Mouse (Mus musculus) MEL (cell line): ENCODE data around the gene Oscar. TPM values are rescaled to one million over a fixed set of nuclear protein-coding genes. Genes with fewer than 3 reads are reported as not detected.

Experiments
- DNase-seq: peaks from one replicate; pipeline ENCODE4 v3.0.0; 2011; ENCODE audit warnings: low read depth, low spot score
- H3K27ac ChIP-seq: 2 replicates; pipeline ENCODE4 v1.5.1; 2012; ENCODE audit warnings: low read depth, mild to moderate bottlenecking, control low read depth, low read length, moderate library complexity; ENCODE audit not compliant: control insufficient read depth
- H3K27me3 ChIP-seq, 2 experiments: fragments of 150-350 bp in 1 of 2; sonication (generic) in 1 of 2; 2 replicates each; pipeline ENCODE4 v1.6.1; 2012; ENCODE audit warnings: low read length in 2 of 2, mild to moderate bottlenecking in 2 of 2, improper control_type of control experiment in 1 of 2, moderate library complexity in 1 of 2; ENCODE audit not compliant: insufficient read depth in 2 of 2, control insufficient read depth in 1 of 2
- H3K36me3 ChIP-seq, 2 experiments: 2 replicates each; pipeline ENCODE4 v1.6.1; 2012 to 2014; ENCODE audit warnings: low read length in 2 of 2, improper control_type of control experiment in 1 of 2, inconsistent platforms in 1 of 2, mild to moderate bottlenecking in 1 of 2; ENCODE audit not compliant: insufficient read depth in 2 of 2, control insufficient read depth in 1 of 2
- H3K4me1 ChIP-seq, 2 experiments: fragments of 150-350 bp in 1 of 2; sonication (generic) in 1 of 2; 2 replicates each; pipeline ENCODE4 v1.6.1; 2012; ENCODE audit warnings: low read length in 2 of 2, improper control_type of control experiment in 1 of 2, mild to moderate bottlenecking in 1 of 2; ENCODE audit not compliant: insufficient read depth in 2 of 2, control insufficient read depth in 1 of 2
- H3K4me3 ChIP-seq, 2 experiments: fragments of 150-350 bp in 1 of 2; sonication (generic) in 1 of 2; 2 replicates each; pipeline ENCODE4 v1.5.1; 2012; ENCODE audit warnings: low read depth in 2 of 2, low read length in 2 of 2, mild to moderate bottlenecking in 2 of 2, moderate library complexity in 2 of 2, control low read depth in 1 of 2, improper control_type of control experiment in 1 of 2; ENCODE audit not compliant: control insufficient read depth in 1 of 2, insufficient read depth in 1 of 2
- H3K79me2 ChIP-seq: 2 replicates; pipeline ENCODE4 v1.6.1; 2012; ENCODE audit warnings: mild to moderate bottlenecking, low read length, moderate library complexity; ENCODE audit not compliant: control insufficient read depth, poor library complexity, insufficient read depth
- H3K9ac ChIP-seq: 2 replicates; pipeline ENCODE4 v1.6.1; 2012; ENCODE audit warnings: low read depth, mild to moderate bottlenecking, control low read depth, low read length, moderate library complexity; ENCODE audit not compliant: control insufficient read depth, poor library complexity, severe bottlenecking
- H3K9me3 ChIP-seq: fragments of 150-350 bp; sonication (generic); replicated peaks from 2 replicates; pipeline ENCODE4 v1.6.1; 2012; ENCODE audit warnings: mild to moderate bottlenecking, low read length, improper control_type of control experiment, moderate library complexity; ENCODE audit not compliant: insufficient read depth
- BHLHE40 ChIP-seq: IDR thresholded peaks from 2 replicates; pipeline ENCODE4 v1.6.1; 2012; ENCODE audit warnings: low read depth, mild to moderate bottlenecking, inconsistent platforms, low read length, improper control_type of control experiment, borderline replicate concordance
- CHD1 ChIP-seq: IDR thresholded peaks from 2 replicates; pipeline ENCODE4 v1.6.1; 2012; ENCODE audit warnings: low read depth, mild to moderate bottlenecking, inconsistent platforms, low read length, improper control_type of control experiment
- CTCF ChIP-seq, 3 experiments: IDR thresholded peaks in 2 of 3; conservative IDR thresholded peaks in 1 of 3; 2 replicates each; pipeline ENCODE4 v1.5.1; 2011 to 2012; ENCODE audit warnings: low read length in 3 of 3, low read depth in 2 of 3, mild to moderate bottlenecking in 2 of 3, improper control_type of control experiment in 1 of 3, inconsistent platforms in 1 of 3, mixed read lengths in 1 of 3, moderate library complexity in 1 of 3; ENCODE audit not compliant: control insufficient read depth in 1 of 3, insufficient read depth in 1 of 3, poor library complexity in 1 of 3, severe bottlenecking in 1 of 3
- ELF1 ChIP-seq: IDR thresholded peaks from 2 replicates; pipeline ENCODE4 v1.6.1; 2014; ENCODE audit warnings: low read depth, mild to moderate bottlenecking, inconsistent platforms, low read length, improper control_type of control experiment, moderate library complexity
- ETS1 ChIP-seq: IDR thresholded peaks from 2 replicates; pipeline ENCODE4 v1.6.1; 2012; ENCODE audit warnings: low read depth, mild to moderate bottlenecking, inconsistent platforms, low read length, improper control_type of control experiment, moderate library complexity
- HCFC1 ChIP-seq: IDR thresholded peaks from 2 replicates; pipeline ENCODE4 v1.6.1; 2012; ENCODE audit warnings: low read depth, mild to moderate bottlenecking, inconsistent platforms, low read length, improper control_type of control experiment, moderate library complexity
- JUND ChIP-seq: IDR thresholded peaks from 2 replicates; pipeline ENCODE4 v1.6.1; 2011; ENCODE audit warnings: low read depth, mild to moderate bottlenecking, improper control_type of control experiment, low read length
- MAX ChIP-seq: IDR thresholded peaks from 2 replicates; pipeline ENCODE4 v1.6.1; 2011; ENCODE audit warnings: low read length, improper control_type of control experiment
- MXI1 ChIP-seq: IDR thresholded peaks from 2 replicates; pipeline ENCODE4 v1.6.1; 2011; ENCODE audit warnings: mild to moderate bottlenecking, low read depth, low read length, improper control_type of control experiment
- NELFE ChIP-seq: IDR thresholded peaks from 2 replicates; pipeline ENCODE4 v1.6.1; 2011; ENCODE audit warnings: low read depth, low read length, improper control_type of control experiment
- NRF1 ChIP-seq: IDR thresholded peaks from 2 replicates; pipeline ENCODE4 v1.6.1; 2014; ENCODE audit warnings: low read depth, mild to moderate bottlenecking, inconsistent platforms, low read length, improper control_type of control experiment, moderate library complexity; ENCODE audit not compliant: poor library complexity, insufficient read depth, severe bottlenecking
- POLR2A ChIP-seq, 2 experiments: IDR thresholded peaks; 2 replicates each; pipeline ENCODE4 v1.6.1; 2011 to 2012; ENCODE audit warnings: low read length in 2 of 2, mild to moderate bottlenecking in 2 of 2, control low read depth in 1 of 2, improper control_type of control experiment in 1 of 2, low read depth in 1 of 2, moderate library complexity in 1 of 2; ENCODE audit not compliant: control insufficient read depth in 1 of 2, insufficient read depth in 1 of 2, poor library complexity in 1 of 2
- POLR2AphosphoS5 ChIP-seq: IDR thresholded peaks from 2 replicates; pipeline ENCODE4 v1.6.1; 2012; ENCODE audit warnings: low read depth, borderline replicate concordance, mild to moderate bottlenecking, inconsistent platforms, low read length, moderate library complexity, mixed read lengths
- RAD21 ChIP-seq: IDR thresholded peaks from 2 replicates; pipeline ENCODE4 v1.6.1; 2011; ENCODE audit warnings: mild to moderate bottlenecking, low read depth, low read length, improper control_type of control experiment
- SIN3A ChIP-seq: IDR thresholded peaks from 2 replicates; pipeline ENCODE4 v1.6.1; 2012; ENCODE audit warnings: low read length, improper control_type of control experiment, inconsistent platforms
- TAL1 ChIP-seq: IDR thresholded peaks from 2 replicates; pipeline ENCODE4 v1.6.1; 2012; ENCODE audit warnings: mild to moderate bottlenecking, inconsistent platforms, low read length, moderate library complexity, mixed read lengths
- UBTF ChIP-seq: IDR thresholded peaks from 2 replicates; pipeline ENCODE4 v1.6.1; 2012; ENCODE audit warnings: low read depth, mild to moderate bottlenecking, inconsistent platforms, low read length, improper control_type of control experiment, moderate library complexity, borderline replicate concordance; ENCODE audit not compliant: insufficient read depth
- USF1 ChIP-seq: IDR thresholded peaks from 2 replicates; pipeline ENCODE4 v1.6.1; 2014; ENCODE audit warnings: low read depth, mild to moderate bottlenecking, inconsistent platforms, low read length, improper control_type of control experiment, moderate library complexity
- USF2 ChIP-seq, 2 experiments: IDR thresholded peaks; 2 replicates each; pipeline ENCODE4 v1.6.1; 2011 to 2012; ENCODE audit warnings: improper control_type of control experiment in 2 of 2, low read length in 2 of 2, borderline replicate concordance in 1 of 2, inconsistent platforms in 1 of 2, low read depth in 1 of 2, mild to moderate bottlenecking in 1 of 2; ENCODE audit not compliant: insufficient read depth in 1 of 2
- ZC3H11A ChIP-seq: IDR thresholded peaks from 2 replicates; pipeline ENCODE4 v1.6.1; 2012; ENCODE audit warnings: low read depth, mild to moderate bottlenecking, inconsistent platforms, low read length, improper control_type of control experiment
- ZKSCAN1 ChIP-seq: IDR thresholded peaks from 2 replicates; pipeline ENCODE4 v1.6.1; 2012; ENCODE audit warnings: low read depth, mild to moderate bottlenecking, inconsistent platforms, low read length, improper control_type of control experiment, moderate library complexity
- ZMIZ1 ChIP-seq: IDR thresholded peaks from 2 replicates; pipeline ENCODE4 v1.6.1; 2012; ENCODE audit warnings: low read depth, mild to moderate bottlenecking, inconsistent platforms, low read length, improper control_type of control experiment, moderate library complexity
- ZNF384 ChIP-seq: IDR thresholded peaks from 2 replicates; pipeline ENCODE4 v1.6.1; 2012; ENCODE audit warnings: low read depth, mild to moderate bottlenecking, inconsistent platforms, low read length, improper control_type of control experiment
- polyA plus RNA-seq, 2 experiments: library from polyadenylated mRNA; stranded (reverse) in 1 of 2; unstranded in 1 of 2; fragments of >175 nt in 1 of 2; fragments of >200 nt in 1 of 2; gene quantifications; 2 replicates each; pipeline versions ENCODE4 v1.2.1 to v1.2.4; 2012; ENCODE audit warnings: low replicate concordance in 2 of 2, low read depth in 1 of 2; ENCODE audit not compliant: insufficient read length in 2 of 2, insufficient read depth in 1 of 2, missing spikeins in 1 of 2
- total RNA-seq: library from RNA; depleted of rRNA; stranded (reverse); fragments of 300-350 nt; gene quantifications from 2 replicates; pipeline ENCODE4 v1.2.3, GENCODE M21; 2012

Oscar gene
- total and polyA plus RNA-seq, 3 experiments = not detected

- Histone ChIP-seq H3K9me3 (no peaks in the 10 kb centered on the region), H3K36me3 (no peaks in the 10 kb centered on the region), H3K4me1 (no peaks in the 10 kb centered on the region), H3K27ac (no peak overlapping the region), H3K9ac (no peak overlapping the region), H3K27me3 (0 out of 4 replicates have a peak, but pooled peaks cover 0 to under 1% of the 10 kb centered on the region in 2 experiments), H3K79me2 (no peaks in the 10 kb centered on the region)
- no peak for DNase-seq
- TF ChIP-seq RAD21 = no peak
- no peak for TF ChIP-seq ZNF384
- TF ChIP-seq ZKSCAN1 = no peak
- TF ChIP-seq ELF1 = no peak
- no peak for TF ChIP-seq SIN3A
- no peak for TF ChIP-seq USF2 (IDR thresholded peaks at IDR 0.05; ENCODE audit: borderline replicate concordance in 1 of 2, insufficient read depth in 1 of 2, low read depth in 1 of 2, low read length in 2 of 2)
- TF ChIP-seq, all 39 proteins: peak for 0
- no peak overlapping the region for H3K4me3 ChIP-seq
Observed at GRCm38 (mm10) chr7:3608668-3609067, 7.3 kb downstream of the Oscar start.

GRCm38 (mm10) chr7:3607391-3607790, 8.6 kb downstream of the Oscar start:
- Histone ChIP-seq H3K27me3 (0 out of 4 replicates have a peak, but pooled peaks cover 0 to 2% of the 10 kb centered on the region in 2 experiments), H3K9me3 (no peaks in the 10 kb centered on the region), H3K4me3 (no peak overlapping the region), H3K27ac (no peak overlapping the region), H3K4me1 (no peaks in the 10 kb centered on the region), H3K9ac (no peak overlapping the region)
- no peak for TF ChIP-seq ZMIZ1
- no peak for TF ChIP-seq POLR2A (IDR thresholded peaks at IDR 0.05; ENCODE audit: control insufficient read depth in 1 of 2, insufficient read depth in 1 of 2, low read depth in 1 of 2, low read length in 2 of 2, poor library complexity in 1 of 2)
- no peak for TF ChIP-seq USF1
- TF ChIP-seq ZC3H11A = no peak
- no peak for TF ChIP-seq NELFE
- no peak for TF ChIP-seq CHD1
- no peak for TF ChIP-seq MXI1
- TF ChIP-seq POLR2AphosphoS5 = no peak
- no peak for TF ChIP-seq MAX
- no peak for TF ChIP-seq TAL1
- TF ChIP-seq USF2 (IDR thresholded peaks at IDR 0.05; ENCODE audit: borderline replicate concordance in 1 of 2, insufficient read depth in 1 of 2, low read depth in 1 of 2, low read length in 2 of 2) = no peak
- no peak for TF ChIP-seq CTCF (IDR thresholded peaks at IDR 0.05 in 2 of 3, conservative IDR thresholded peaks at IDR 0.05 in 1 of 3; ENCODE audit: control insufficient read depth in 1 of 3, insufficient read depth in 1 of 3, low read depth in 2 of 3, low read length in 3 of 3, poor library complexity in 1 of 3, severe bottlenecking in 1 of 3)
- no peak for TF ChIP-seq UBTF
- no peak for TF ChIP-seq HCFC1
- TF ChIP-seq RAD21 = no peak
- no peak for TF ChIP-seq NRF1
- TF ChIP-seq BHLHE40 = no peak
- no peak for TF ChIP-seq ETS1
- TF ChIP-seq JUND = no peak
- TF ChIP-seq, all 39 proteins: peak for 0
- no peak for DNase-seq
- no peaks in the 10 kb centered on the region for H3K36me3 ChIP-seq
- no peaks in the 10 kb centered on the region for H3K79me2 ChIP-seq
